ENCODE assay signal across 14 mouse cellular contexts in genomic region chr15:94838646-94839045, GRCm38 (mm10).
"Had no signal": no experiment of that assay in that cellular context is flagged by ENCODE, and none has a peak within 500 bp of the region (broad histone marks: within the 10 kb centered on the region; RNA-seq: fewer than 3 reads in every experiment).

No protein-coding gene starts in this region.

- DNase-seq: gastrocnemius, postnatal 14 days; gastrocnemius, postnatal 36 days; heart, adult 11 months; heart, adult 2 months; heart, postnatal 14 days; heart, postnatal 36 days; kidney, adult 11 months; kidney, adult 2 months; kidney, adult 9 months; kidney, postnatal 14 days; kidney, postnatal 36 days; layer of hippocampus, adult 9-11 months; layer of hippocampus, postnatal 36 days; lung, adult 18-20 months had no signal
